Mouse (Mus musculus) limb, embryonic 14.5 days (tissue): ENCODE measurements around the gene Glp2r. TPM values are rescaled to one million over a fixed set of nuclear protein-coding genes. Genes with fewer than 3 reads are reported as not detected.

ENCODE experiments used
- ATAC-seq: fragments of 200-750 bp; cut with Nextera tagmentation; 2 replicates; pipeline ENCODE4 v1.8.0; 2017; ENCODE audit warnings: low read depth, moderate number of reproducible peaks, moderate TSS enrichment; ENCODE audit not compliant: low FRiP score
- DNase-seq: peaks from one replicate; pipeline ENCODE4 v3.0.0-alpha.2; 2015; ENCODE audit warnings: low spot score
- H3K27ac ChIP-seq: fragments of 300-500 bp; sonication (generic); replicated peaks from 2 replicates; pipeline ENCODE4 v1.5.1; 2014; ENCODE audit warnings: low read depth, mild to moderate bottlenecking, low read length, moderate library complexity, mixed read lengths
- H3K27me3 ChIP-seq: fragments of 300-500 bp; sonication (generic); 2 replicates; pipeline ENCODE4 v1.6.1; 2014; ENCODE audit warnings: low read length, mixed read lengths; ENCODE audit not compliant: control insufficient read depth, insufficient read depth
- H3K36me3 ChIP-seq: fragments of 300-500 bp; sonication (generic); 2 replicates; pipeline ENCODE4 v1.6.1; 2014; ENCODE audit warnings: mild to moderate bottlenecking, low read length, moderate library complexity, mixed read lengths; ENCODE audit not compliant: control insufficient read depth, insufficient read depth
- H3K4me1 ChIP-seq: fragments of 300-500 bp; sonication (generic); 2 replicates; pipeline ENCODE4 v1.6.1; 2014; ENCODE audit warnings: antibody characterized with exemption, low read length, mixed read lengths; ENCODE audit not compliant: control insufficient read depth, insufficient read depth
- H3K4me2 ChIP-seq: fragments of 300-500 bp; sonication (generic); replicated peaks from 2 replicates; pipeline ENCODE4 v1.6.1; 2014; ENCODE audit warnings: low read depth, mild to moderate bottlenecking, low read length, moderate library complexity; ENCODE audit not compliant: severe bottlenecking
- H3K4me3 ChIP-seq: fragments of 300-500 bp; sonication (generic); replicated peaks from 2 replicates; pipeline ENCODE4 v1.5.1; 2014; ENCODE audit warnings: low read length
- H3K9ac ChIP-seq: fragments of 300-500 bp; sonication (generic); 2 replicates; pipeline ENCODE4 v1.6.1; 2014; ENCODE audit warnings: mild to moderate bottlenecking, low read depth, low read length, moderate library complexity; ENCODE audit not compliant: severe bottlenecking
- H3K9me3 ChIP-seq: fragments of 300-500 bp; sonication (generic); 2 replicates; pipeline ENCODE4 v1.6.1; 2016; ENCODE audit warnings: low read length; ENCODE audit not compliant: control insufficient read depth
- POLR2A ChIP-seq: fragments of 200-500 bp; IDR thresholded peaks from 2 replicates; pipeline ENCODE4 v1.8.0; 2012; ENCODE audit warnings: inconsistent platforms, mild to moderate bottlenecking, moderate library complexity, borderline replicate concordance; ENCODE audit not compliant: insufficient read depth, insufficient read length; ENCODE audit errors: extremely low read depth
- WGBS: fragments of 180-500 bp; shearing (Covaris S2); extraction: QIAGEN DNeasy Blood & Tissue Kit; methylation state at CpG from one replicate; pipeline ENCODE4 v1.1.7; 2014; 5-methylcytosine and 5-hydroxymethylcytosine counted together
- polyA plus RNA-seq, 2 experiments: library from polyadenylated mRNA; depleted of rRNA in 1 of 2; stranded (reverse) in 1 of 2; unstranded in 1 of 2; fragments of >200 nt; fragmentation: Nextera tagmentation in 1 of 2; extraction: Ambion mirVana in 1 of 2; gene quantifications; 2 replicates each; pipeline versions ENCODE4 v1.2.1 to v1.2.3; 2012 to 2014

Gene Glp2r
- polyA plus RNA-seq, 2 experiments: 0.03 TPM; not detected in 1

DNA sequence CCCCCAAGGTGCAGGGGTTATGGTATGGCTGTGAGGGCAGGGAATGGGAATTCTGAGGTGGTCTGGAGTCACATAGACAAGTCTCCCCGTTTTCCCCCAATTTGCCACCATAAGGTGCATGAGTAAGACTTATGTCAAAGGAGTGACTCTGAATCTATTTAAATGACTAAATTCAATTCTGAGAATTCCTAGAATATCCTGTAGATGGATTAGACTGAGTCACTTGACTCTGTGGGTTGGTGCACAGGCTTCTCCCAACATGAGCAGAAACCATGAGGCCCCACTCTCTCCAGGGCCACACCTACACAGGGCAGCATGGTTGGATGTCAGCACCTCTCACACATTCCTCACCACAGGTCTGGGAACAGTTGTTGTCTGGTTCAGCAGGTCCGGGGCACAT is 91.0 kb downstream of the Glp2r start:
- no peaks in the 10 kb centered on the region for H3K9me3 ChIP-seq
- no peak for DNase-seq
- 82% methylated on average over 2 of the region's 2 CpGs for WGBS

DNA sequence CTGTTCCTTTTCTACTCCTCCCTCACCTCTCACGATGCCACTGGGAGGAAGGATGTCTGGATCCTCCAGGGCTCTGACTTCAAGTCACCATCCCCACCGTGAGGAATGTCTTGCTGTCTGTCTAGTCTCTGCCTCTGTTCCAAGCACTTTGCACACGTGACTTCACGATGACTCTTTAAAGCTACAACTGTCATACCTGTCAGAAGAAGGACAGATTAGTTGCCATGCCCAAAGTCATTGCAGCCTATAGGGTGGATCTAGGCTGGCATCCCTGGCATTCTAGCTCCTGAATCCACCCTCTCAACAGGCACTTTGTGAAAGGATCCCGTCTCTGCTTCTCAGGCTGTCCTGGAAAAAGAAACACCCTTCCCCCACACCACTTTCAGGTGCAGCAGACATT is 91.7 kb downstream of the Glp2r start:
- TF ChIP-seq POLR2A: no peak
- 59% methylated on average over 5 of the region's 5 CpGs for WGBS
- H3K9me3 ChIP-seq: no peaks in the 10 kb centered on the region
- no peak overlapping the region for H3K4me3 ChIP-seq
- DNase-seq (no peak), ATAC-seq (no peak)
- H3K36me3 ChIP-seq: no peaks in the 10 kb centered on the region
- no peaks in the 10 kb centered on the region for H3K27me3 ChIP-seq
- H3K4me2 ChIP-seq: no peak overlapping the region
- no peak overlapping the region for H3K9ac ChIP-seq
- H3K4me1 ChIP-seq: no peaks in the 10 kb centered on the region
- H3K27ac ChIP-seq: no peak overlapping the region

More for the DNA sequence above, 91.0 kb downstream of the Glp2r start:
- Histone ChIP-seq H3K4me2 (no peak overlapping the region), H3K36me3 (no peaks in the 10 kb centered on the region), H3K4me3 (no peak overlapping the region), H3K27me3 (no peaks in the 10 kb centered on the region), H3K4me1 (no peaks in the 10 kb centered on the region), H3K9ac (no peak overlapping the region), H3K27ac (no peak overlapping the region)
- no peak for ATAC-seq
- no peak for TF ChIP-seq POLR2A

DNA sequence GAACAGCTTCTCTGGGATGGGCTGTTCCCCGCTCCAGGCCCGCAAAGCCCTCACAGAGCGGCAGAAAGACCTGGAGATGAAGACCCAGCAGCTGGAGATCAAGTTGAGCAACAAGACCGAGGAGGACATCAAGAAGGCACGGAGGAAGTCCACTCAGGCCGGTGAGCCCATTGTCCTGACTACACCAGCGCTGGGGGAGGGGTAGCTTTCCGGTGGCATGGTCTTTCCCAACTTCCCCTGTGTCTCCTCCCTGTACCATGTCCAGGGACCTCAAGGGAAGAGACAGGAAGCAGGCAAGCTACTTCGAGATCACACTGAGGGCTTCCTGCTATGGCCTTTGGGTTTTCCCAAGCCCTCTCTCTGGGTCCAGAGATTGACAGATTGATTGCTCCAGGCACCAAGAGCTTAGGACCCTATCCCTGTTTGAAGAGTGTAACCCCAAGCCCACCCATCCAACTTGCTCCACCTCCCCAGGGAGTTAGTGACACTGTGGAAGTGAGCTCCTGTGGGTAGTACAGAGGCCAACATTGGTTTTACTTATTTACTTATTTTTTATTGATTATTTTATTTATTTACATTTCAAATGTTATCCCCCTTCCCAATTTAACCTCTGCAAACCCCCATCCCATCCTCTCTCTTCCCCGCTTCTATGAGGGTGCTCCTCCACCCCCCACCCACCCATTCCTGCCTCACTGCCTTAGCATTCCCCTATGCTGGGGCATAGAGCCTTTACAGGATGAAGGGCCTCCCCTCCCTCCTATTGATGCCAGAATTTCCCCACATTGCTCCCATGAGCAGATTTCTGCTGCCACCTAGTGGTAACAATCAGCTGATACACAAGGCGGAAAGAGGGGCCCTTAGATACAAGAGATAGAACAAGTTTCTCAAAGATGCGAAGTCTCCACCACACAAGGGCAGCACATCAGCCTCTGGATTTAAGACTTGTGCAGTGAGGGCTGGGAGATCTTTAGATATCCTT is 95.1 kb downstream of the Glp2r start:
- peak; percentile 77 for DNase-seq
- H3K9me3 ChIP-seq: no peaks in the 10 kb centered on the region
- ATAC-seq: 0 out of 2 replicates have a peak, but pooled peaks have one; percentile 55
- no peak overlapping the region for H3K4me2 ChIP-seq
- H3K4me1 ChIP-seq: no peaks in the 10 kb centered on the region
- no peaks in the 10 kb centered on the region for H3K27me3 ChIP-seq
- H3K4me3 ChIP-seq: no peak overlapping the region
- no peak overlapping the region for H3K27ac ChIP-seq
- H3K36me3 ChIP-seq: no peaks in the 10 kb centered on the region
- TF ChIP-seq POLR2A: no peak
- WGBS: 67% methylated on average over 12 of the region's 12 CpGs
- H3K9ac ChIP-seq: no peak overlapping the region

DNA sequence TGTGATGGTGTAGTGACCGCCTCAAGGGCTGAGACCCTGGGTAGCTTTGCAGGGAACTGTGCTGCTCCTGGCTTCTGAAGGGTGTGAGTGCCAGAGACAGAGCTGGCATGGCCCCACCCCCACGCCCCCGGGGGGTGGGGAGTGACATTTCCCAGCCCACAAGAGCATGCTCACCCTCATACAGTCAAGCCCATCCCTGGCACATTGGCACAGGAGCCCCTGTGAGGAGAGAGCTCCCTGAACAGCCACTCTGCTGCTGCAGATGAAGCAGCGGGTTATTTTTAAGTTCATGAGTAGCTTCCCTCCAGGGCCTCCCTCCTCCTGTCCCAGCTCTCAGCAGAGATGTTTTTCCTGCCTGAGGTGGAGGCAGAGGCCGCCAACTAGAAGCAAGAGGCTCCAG is 98.8 kb downstream of the Glp2r start:
- no peaks in the 10 kb centered on the region for H3K27me3 ChIP-seq
- 54% methylated on average over 5 of the region's 5 CpGs for WGBS
- no peaks in the 10 kb centered on the region for H3K9me3 ChIP-seq
- DNase-seq: no peak
- no peak overlapping the region for H3K27ac ChIP-seq
- no peak overlapping the region for H3K9ac ChIP-seq
- no peak for TF ChIP-seq POLR2A
- H3K36me3 ChIP-seq: no peaks in the 10 kb centered on the region
- no peak for ATAC-seq
- no peak overlapping the region for H3K4me3 ChIP-seq
- H3K4me2 ChIP-seq: no peak overlapping the region
- H3K4me1 ChIP-seq: 0 out of 2 replicates have a peak, but pooled peaks cover 2% of the 10 kb centered on the region

DNA sequence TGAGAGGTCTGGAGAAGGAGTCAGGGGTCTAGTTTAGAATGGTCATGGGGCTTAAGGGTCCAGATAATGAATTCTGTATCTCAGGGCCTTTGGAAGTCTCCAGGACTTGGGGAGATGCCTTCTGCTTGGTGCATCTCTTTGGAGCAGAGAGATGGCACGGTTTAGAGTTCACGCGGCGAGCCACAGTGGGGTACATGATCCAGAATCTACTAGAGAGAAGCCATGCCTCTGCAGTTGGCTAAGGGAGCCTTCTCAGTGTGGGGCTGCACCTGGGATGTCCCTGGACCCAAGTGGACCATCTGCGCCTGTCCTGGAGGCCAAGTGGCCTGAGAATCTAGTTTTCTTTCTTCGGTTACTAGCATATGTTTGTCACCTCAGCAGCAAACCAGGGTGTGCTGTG is 100.9 kb downstream of the Glp2r start:
- 0 out of 2 replicates have a peak, but pooled peaks cover 2% of the 10 kb centered on the region for H3K4me1 ChIP-seq
- H3K36me3 ChIP-seq: no peaks in the 10 kb centered on the region
- WGBS: 95% methylated on average over 6 of the region's 6 CpGs
- H3K27me3 ChIP-seq: no peaks in the 10 kb centered on the region
- H3K4me2 ChIP-seq: no peak overlapping the region
- no peak for TF ChIP-seq POLR2A
- ATAC-seq (no peak), DNase-seq (no peak)
- H3K9me3 ChIP-seq: no peaks in the 10 kb centered on the region
- no peak overlapping the region for H3K27ac ChIP-seq
- no peak overlapping the region for H3K9ac ChIP-seq
- no peak overlapping the region for H3K4me3 ChIP-seq
